Mouse (Mus musculus) neural tube, embryonic 13.5 days (tissue): ENCODE measurements around the gene Ttc7. TPM values are rescaled to one million over a fixed set of nuclear protein-coding genes. Genes with fewer than 3 reads are reported as not detected.
"Not testable (repeated sequence)": the region's sequence is repeated elsewhere in the genome, so short reads cannot be mapped to it uniquely, and the experiment has no call there.

Source experiments
- ATAC-seq: fragments of 200-750 bp; cut with Nextera tagmentation; 2 replicates; pipeline ENCODE4 v1.8.0; 2017; ENCODE audit warnings: low read depth, mild to moderate bottlenecking, moderate TSS enrichment, moderate library complexity
- H3K27ac ChIP-seq: fragments of 300-500 bp; sonication (generic); replicated peaks from 2 replicates; pipeline ENCODE4 v1.5.1; 2015; ENCODE audit warnings: moderate library complexity, mild to moderate bottlenecking, inconsistent platforms
- H3K27me3 ChIP-seq: fragments of 300-500 bp; sonication (generic); 2 replicates; pipeline ENCODE4 v1.6.1; 2015; ENCODE audit warnings: mild to moderate bottlenecking, inconsistent platforms
- H3K36me3 ChIP-seq: fragments of 300-500 bp; sonication (generic); 2 replicates; pipeline ENCODE4 v1.6.1; 2015; ENCODE audit warnings: mild to moderate bottlenecking, inconsistent platforms
- H3K4me1 ChIP-seq: fragments of 300-500 bp; sonication (generic); replicated peaks from 2 replicates; pipeline ENCODE4 v1.6.1; 2015; ENCODE audit warnings: inconsistent platforms
- H3K4me2 ChIP-seq: fragments of 300-500 bp; sonication (generic); 2 replicates; pipeline ENCODE4 v1.6.1; 2015; ENCODE audit warnings: inconsistent platforms, mild to moderate bottlenecking, moderate library complexity
- H3K4me3 ChIP-seq: fragments of 300-500 bp; sonication (generic); 2 replicates; pipeline ENCODE4 v1.5.1; 2015; ENCODE audit warnings: mild to moderate bottlenecking, inconsistent platforms
- H3K9ac ChIP-seq: fragments of 300-500 bp; sonication (generic); 2 replicates; pipeline ENCODE4 v1.6.1; 2015; ENCODE audit warnings: moderate library complexity, mild to moderate bottlenecking, inconsistent platforms
- H3K9me3 ChIP-seq: fragments of 300-500 bp; sonication (generic); 2 replicates; pipeline ENCODE4 v1.6.1; 2016; ENCODE audit warnings: inconsistent platforms
- WGBS: fragments of 180-500 bp; shearing (Covaris S2); methylation state at CpG from one replicate; pipeline ENCODE4 v1.1.7; 2015; 5-methylcytosine and 5-hydroxymethylcytosine counted together
- polyA plus RNA-seq: library from polyadenylated mRNA; unstranded; fragments of >200 nt; fragmentation: Nextera tagmentation; extraction: Ambion mirVana; gene quantifications from 2 replicates; pipeline ENCODE4 v1.2.1, GENCODE M21; 2015

Ttc7 gene
- polyA plus RNA-seq, 1 experiment from 2014 or later = 4.9 TPM

DNA sequence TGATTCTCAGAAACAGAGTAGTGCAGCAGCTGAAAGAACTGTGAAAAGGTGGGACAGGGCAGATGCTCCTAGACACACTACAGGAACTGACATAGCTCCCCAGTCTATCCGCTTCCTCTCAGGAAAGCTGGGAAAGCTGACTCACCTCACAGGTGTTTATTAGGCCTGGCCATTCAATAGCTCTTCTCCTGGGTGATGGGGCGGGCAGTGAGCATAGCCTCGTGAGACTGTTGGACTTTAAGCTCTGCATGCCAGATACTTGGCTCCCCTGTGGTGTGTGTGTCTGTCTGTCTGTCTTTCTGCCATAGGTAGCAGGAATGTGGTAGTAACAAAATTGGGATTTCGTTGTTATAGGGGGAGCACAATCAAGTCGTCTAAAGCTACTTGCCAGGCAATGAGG lies 6.7 kb downstream of the Ttc7 start:
- Histone ChIP-seq H3K9ac (no peak overlapping the region), H3K27me3 (peaks cover 24% of the 10 kb centered on the region), H3K27ac (no peak overlapping the region), H3K4me2 (no peak overlapping the region), H3K9me3 (no peaks in the 10 kb centered on the region), H3K36me3 (no peaks in the 10 kb centered on the region), H3K4me3 (no peak overlapping the region), H3K4me1 (peaks cover 10% of the 10 kb centered on the region)
- no peak for ATAC-seq
- WGBS = 71% methylated on average over 5 of the region's 5 CpGs

DNA sequence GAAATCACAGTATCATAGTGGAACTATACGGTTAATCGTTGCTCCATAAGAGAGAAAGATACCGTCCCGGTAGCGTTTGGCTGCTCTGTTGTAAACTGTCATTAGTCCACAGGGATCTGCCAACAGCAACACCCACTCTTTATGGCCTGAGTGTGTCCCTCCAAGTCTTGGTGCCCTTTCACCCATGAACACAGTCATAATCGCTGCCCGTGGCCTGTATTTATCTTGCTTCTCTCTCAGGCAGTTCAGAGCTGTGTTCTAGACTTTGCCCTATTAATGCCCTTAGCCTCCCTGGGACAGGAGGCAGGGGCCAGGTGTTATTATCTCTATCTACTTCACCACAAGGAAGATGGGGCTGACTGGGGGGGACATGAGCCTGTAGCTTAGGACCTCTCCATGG lies 8.4 kb downstream of the Ttc7 start:
- H3K4me2 ChIP-seq = no peak overlapping the region
- no peak for ATAC-seq
- H3K27me3 ChIP-seq = peaks cover 9% of the 10 kb centered on the region; the same call in 1 of the 2 replicates
- 87% methylated on average over 7 of the region's 7 CpGs for WGBS
- no peak overlapping the region for H3K4me3 ChIP-seq
- no peak overlapping the region for H3K9ac ChIP-seq
- no peaks in the 10 kb centered on the region for H3K36me3 ChIP-seq
- no peak overlapping the region for H3K27ac ChIP-seq
- H3K4me1 ChIP-seq = 0 out of 2 replicates have a peak, but pooled peaks cover 5% of the 10 kb centered on the region
- H3K9me3 ChIP-seq = no peaks in the 10 kb centered on the region

DNA sequence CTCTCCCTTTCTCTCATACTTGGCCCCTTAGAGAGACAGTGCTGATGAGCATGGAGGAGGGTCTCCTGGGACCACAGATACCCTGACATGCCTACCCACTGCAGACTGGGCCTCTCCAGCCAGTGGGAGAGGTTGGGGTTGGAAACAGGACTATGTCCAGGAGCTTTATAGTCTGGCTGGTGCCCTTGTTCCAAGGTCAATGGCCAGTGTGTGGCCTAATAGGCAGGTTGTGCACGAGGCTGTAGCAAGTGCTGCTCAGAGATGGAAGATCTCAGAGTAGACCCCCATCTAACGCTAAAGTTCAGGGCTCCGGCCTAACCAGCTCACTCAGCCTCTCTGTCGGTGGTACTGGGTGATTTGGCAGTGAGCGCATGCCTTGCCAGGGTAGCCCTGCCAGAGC lies 9.1 kb downstream of the Ttc7 start:
- Histone ChIP-seq H3K9me3 (no peaks in the 10 kb centered on the region), H3K27ac (no peak overlapping the region), H3K36me3 (no peaks in the 10 kb centered on the region), H3K4me2 (no peak overlapping the region), H3K9ac (no peak overlapping the region), H3K4me3 (no peak overlapping the region), H3K27me3 (peaks cover 7% of the 10 kb centered on the region; the same call in 1 of the 2 replicates), H3K4me1 (0 out of 2 replicates have a peak, but pooled peaks cover 5% of the 10 kb centered on the region)
- ATAC-seq = no peak
- WGBS = 84% methylated on average over 5 of the region's 5 CpGs

DNA sequence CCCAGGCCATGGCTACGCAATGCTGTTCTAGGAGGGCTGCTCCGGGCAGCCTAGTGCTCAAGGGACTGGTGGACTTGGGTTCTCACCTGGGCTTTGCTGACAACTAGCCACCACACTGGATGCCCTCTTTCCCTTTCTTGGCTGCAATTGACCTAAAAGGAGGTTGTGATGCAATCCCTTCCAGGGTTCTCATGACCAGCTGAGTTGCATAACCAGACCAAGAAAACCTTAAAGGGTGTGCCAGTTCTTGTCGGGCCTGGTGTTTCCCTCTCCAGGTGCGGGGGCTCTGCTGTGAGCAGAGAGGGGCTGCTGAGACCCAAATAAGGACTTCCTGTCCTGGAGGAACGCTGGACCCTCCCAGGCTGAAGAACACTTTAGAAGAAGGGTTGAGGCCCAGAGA lies 10.4 kb downstream of the Ttc7 start:
- H3K9ac ChIP-seq = no peak overlapping the region
- H3K4me3 ChIP-seq = no peak overlapping the region
- no peaks in the 10 kb centered on the region for H3K36me3 ChIP-seq
- no peak for ATAC-seq
- WGBS = 96% methylated on average over 5 of the region's 5 CpGs
- H3K27me3 ChIP-seq = no peaks in the 10 kb centered on the region
- H3K4me2 ChIP-seq = no peak overlapping the region
- H3K9me3 ChIP-seq = no peaks in the 10 kb centered on the region
- no peak overlapping the region for H3K27ac ChIP-seq
- 0 out of 2 replicates have a peak, but pooled peaks cover 2% of the 10 kb centered on the region for H3K4me1 ChIP-seq

DNA sequence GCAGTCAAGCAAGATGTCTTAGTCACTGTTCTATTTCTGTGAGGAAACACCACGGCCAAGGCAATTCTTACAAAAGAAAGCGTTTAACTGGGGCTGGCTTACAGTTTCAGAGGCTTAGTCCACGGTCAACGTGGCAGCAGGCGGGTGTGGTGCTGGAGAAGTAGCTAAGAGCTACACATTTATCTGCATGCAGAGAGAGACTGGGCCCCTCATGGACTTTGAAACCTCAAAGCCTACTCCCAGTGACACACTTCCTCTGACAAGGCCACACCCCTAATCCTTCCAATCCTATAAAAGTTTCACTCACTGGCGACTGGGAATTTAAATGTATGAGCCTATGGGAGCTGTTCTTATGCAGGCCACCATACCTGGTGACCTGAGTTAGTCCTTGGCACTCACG lies 13.1 kb downstream of the Ttc7 start:
- H3K27me3 ChIP-seq = no peaks in the 10 kb centered on the region
- H3K9me3 ChIP-seq = no peaks in the 10 kb centered on the region
- H3K9ac ChIP-seq = no peak overlapping the region
- H3K36me3 ChIP-seq = no peaks in the 10 kb centered on the region
- H3K4me3 ChIP-seq = no peak overlapping the region
- no peak overlapping the region for H3K27ac ChIP-seq
- no peak for ATAC-seq
- no peaks in the 10 kb centered on the region for H3K4me1 ChIP-seq
- no peak overlapping the region for H3K4me2 ChIP-seq
- WGBS = 88% methylated on average over 7 of the region's 7 CpGs

DNA sequence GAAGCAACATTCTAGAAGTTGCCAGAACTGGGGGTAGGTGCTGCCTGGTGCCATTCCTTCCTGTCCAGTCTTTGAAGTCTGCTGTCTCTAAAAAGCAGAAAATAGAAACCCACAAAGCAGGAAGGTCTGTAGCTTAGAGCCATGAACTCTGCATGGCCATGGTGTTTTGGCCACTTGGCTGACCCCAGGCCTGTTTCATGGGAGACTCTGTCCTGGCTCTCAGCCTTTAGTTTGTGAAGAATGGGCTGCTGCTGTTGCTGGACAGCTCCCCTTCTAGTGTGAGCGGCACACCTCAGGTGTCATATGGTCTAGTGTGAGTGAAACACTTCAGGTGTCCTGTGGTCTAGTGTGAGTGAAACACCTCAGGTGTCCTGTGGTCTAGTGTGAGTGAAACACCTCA lies 14.0 kb downstream of the Ttc7 start:
- not testable (repeated sequence) for H3K4me2 ChIP-seq, H3K27ac ChIP-seq, H3K9me3 ChIP-seq, H3K36me3 ChIP-seq, H3K4me1 ChIP-seq, H3K9ac ChIP-seq, H3K27me3 ChIP-seq, H3K4me3 ChIP-seq, ATAC-seq
- 97% methylated on average over 1 of the region's 1 CpGs for WGBS

DNA sequence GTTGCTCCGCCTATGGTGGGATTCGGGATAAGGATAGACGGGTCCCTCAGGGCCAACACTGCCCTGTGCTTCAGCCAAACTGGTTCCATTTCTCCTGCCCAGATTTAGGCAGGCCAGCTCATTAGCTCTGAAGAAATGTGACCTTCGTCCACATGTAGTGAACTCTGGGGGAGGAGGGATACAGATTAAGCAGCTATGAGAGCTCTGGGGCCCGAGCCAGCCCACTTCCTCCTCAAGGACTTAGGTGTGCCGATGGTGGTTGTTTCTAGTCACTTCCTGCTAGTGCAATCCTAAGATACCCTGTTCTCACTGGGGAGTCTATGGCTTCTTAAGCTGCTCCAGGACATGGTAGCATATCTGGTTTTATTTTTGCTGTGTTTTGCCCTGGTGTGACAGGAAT lies 16.3 kb downstream of the Ttc7 start:
- no peak overlapping the region for H3K4me3 ChIP-seq
- WGBS = 87% methylated on average over 6 of the region's 6 CpGs
- no peak overlapping the region for H3K9ac ChIP-seq
- no peak overlapping the region for H3K4me2 ChIP-seq
- ATAC-seq = no peak
- no peaks in the 10 kb centered on the region for H3K9me3 ChIP-seq
- no peaks in the 10 kb centered on the region for H3K36me3 ChIP-seq
- H3K4me1 ChIP-seq = no peaks in the 10 kb centered on the region
- no peak overlapping the region for H3K27ac ChIP-seq
- H3K27me3 ChIP-seq = no peaks in the 10 kb centered on the region

DNA sequence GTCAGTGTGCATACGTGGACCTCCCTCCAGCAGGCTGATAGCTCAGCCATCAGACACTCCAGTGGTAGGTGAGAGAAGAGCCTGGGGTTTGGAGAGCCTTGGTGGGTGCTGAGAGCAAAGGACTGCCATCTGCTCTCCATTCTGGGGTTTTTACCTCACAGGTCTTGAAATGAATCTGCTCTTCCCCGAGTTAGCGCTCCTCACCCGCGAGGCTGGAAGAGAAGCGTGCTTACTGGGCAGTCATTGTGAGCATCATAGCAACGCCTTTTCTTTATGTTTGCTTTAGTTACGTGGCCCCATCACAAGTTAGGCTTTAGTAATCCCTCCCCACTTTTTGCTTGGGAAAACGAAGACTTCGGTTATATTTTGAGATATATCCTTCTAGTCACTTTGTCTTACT lies 17.7 kb downstream of the Ttc7 start:
- no peaks in the 10 kb centered on the region for H3K9me3 ChIP-seq
- no peak for ATAC-seq
- H3K9ac ChIP-seq = no peak overlapping the region
- H3K4me2 ChIP-seq = no peak overlapping the region
- H3K27me3 ChIP-seq = no peaks in the 10 kb centered on the region
- no peak overlapping the region for H3K27ac ChIP-seq
- H3K36me3 ChIP-seq = no peaks in the 10 kb centered on the region
- 88% methylated on average over 10 of the region's 10 CpGs for WGBS
- H3K4me1 ChIP-seq = no peaks in the 10 kb centered on the region
- no peak overlapping the region for H3K4me3 ChIP-seq

DNA sequence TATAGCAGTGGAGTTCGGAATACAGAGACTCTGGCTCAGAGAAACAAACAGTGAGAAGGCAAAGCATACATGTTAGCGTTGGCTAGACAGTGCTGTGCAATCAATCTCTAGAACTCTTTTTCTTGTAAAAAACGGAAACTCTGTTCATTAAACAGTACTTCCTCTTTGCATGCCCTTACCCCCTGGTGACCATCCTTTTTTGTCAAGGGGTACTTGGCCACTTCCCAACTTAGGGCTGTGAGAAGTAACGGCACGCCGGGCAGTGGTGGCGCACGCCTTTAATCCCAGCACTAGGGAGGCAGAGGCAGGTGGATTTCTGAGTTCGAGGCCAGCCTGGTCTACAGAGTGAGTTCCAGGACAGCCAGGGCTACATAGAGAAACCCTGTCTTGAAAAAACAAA lies 18.9 kb downstream of the Ttc7 start:
- not testable (repeated sequence) for H3K4me3 ChIP-seq, H3K9ac ChIP-seq, H3K9me3 ChIP-seq, H3K4me2 ChIP-seq, H3K27ac ChIP-seq, H3K36me3 ChIP-seq, ATAC-seq, H3K27me3 ChIP-seq, H3K4me1 ChIP-seq
- 79% methylated on average over 9 of the region's 9 CpGs for WGBS

DNA sequence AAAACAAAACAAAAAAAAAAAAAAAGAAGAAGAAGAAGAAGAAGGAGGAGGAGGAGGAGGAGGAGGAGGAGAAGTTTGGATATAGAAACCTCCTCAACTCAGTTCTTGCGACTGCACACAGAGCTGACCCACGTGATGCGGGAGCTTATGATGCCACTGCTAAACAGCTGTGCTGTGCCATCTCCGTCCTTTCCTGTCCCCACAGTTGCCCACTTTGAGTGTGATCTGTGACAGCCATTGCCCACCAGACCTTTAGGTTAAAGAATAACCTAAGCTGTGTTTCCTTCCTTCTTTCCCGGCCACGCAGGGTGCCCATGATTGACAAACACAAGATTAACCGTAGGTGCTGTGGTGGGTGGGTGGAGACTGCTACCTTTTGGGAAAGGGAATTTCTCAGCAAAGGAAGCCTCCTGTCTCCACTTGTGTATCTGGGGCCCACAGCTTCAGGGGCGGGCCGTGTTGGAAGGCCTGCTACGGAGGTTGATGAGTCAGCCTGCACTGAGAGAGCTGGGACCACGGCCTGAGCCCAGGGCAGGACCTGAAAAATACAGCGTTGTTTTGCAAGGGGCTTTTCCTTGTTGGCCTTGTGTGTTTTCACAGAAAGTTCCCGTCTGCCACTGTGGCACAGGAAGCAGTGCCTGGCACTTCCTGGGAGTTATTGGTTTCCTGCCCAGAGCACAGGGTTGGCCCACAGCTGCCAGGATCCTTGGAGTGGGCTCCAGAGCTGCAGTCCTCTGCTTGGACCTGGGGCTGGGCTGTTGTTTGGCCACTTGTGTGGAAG lies 19.5 kb downstream of the Ttc7 start:
- Histone ChIP-seq H3K4me2 (no peak overlapping the region), H3K27me3 (no peaks in the 10 kb centered on the region), H3K9me3 (no peaks in the 10 kb centered on the region), H3K4me1 (no peaks in the 10 kb centered on the region), H3K27ac (no peak overlapping the region), H3K9ac (no peak overlapping the region), H3K36me3 (no peaks in the 10 kb centered on the region), H3K4me3 (no peak overlapping the region)
- 88% methylated on average over 13 of the region's 13 CpGs for WGBS
- no peak for ATAC-seq

DNA sequence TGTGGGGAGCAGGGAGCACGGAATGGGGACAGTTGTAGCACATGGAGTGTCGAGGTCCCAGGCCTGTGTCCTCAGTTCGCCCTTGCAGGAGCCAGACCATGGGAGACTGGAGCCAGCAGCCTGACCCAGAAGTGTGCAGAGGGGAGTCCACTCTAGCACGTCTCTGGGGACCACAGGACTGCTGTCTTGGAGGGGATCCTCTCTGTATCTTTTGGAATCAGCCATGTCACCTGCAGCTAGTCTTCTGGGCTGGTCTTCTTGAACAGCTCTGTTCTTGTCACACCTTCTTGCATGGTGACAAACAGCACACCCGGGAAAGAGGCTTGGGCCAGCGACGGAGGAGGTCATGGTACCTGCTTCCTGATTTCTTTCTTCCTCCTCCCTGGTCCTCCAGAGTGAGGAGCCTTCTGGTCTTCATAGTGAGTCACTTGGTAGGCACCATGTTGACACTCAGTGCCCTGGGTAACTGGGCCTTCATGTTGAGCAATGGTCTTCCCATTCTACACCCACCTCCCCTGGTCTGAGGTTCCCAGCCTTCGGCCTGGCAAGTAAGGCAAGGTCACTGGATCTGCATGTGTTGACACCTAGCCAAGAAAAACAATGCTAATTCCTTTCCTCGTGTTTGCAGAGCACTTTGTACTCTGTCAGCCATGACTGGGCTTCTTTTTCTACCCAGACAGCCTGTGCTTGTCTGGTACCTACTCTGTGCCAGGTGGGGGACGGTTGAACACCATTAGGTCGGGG lies 21.6 kb downstream of the Ttc7 start:
- no peaks in the 10 kb centered on the region for H3K36me3 ChIP-seq
- H3K27ac ChIP-seq = no peak overlapping the region
- no peaks in the 10 kb centered on the region for H3K27me3 ChIP-seq
- ATAC-seq = no peak
- H3K9me3 ChIP-seq = no peaks in the 10 kb centered on the region
- no peak overlapping the region for H3K4me2 ChIP-seq
- 86% methylated on average over 11 of the region's 11 CpGs for WGBS
- no peak overlapping the region for H3K9ac ChIP-seq
- no peaks in the 10 kb centered on the region for H3K4me1 ChIP-seq
- no peak overlapping the region for H3K4me3 ChIP-seq

DNA sequence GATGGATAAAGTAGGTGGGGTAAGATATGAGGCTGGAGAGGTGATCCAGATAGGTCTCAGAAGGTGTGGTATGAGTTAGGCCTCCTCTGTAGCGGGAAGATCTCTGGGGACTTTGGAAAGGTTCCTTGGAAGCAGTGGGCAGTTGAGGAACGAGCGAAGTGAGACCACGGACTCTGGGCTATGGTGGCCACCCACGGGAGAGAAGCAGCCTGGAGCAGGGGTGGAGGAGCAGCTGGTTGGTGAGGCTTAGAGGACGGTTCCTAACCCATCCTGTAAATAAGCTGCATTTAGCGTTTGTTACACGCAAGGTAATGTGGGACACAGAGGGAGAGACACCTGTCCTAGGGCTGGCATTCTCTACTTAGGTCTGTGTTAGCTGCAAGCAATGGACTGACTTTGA lies 22.4 kb downstream of the Ttc7 start:
- no peaks in the 10 kb centered on the region for H3K36me3 ChIP-seq
- no peaks in the 10 kb centered on the region for H3K4me1 ChIP-seq
- 92% methylated on average over 8 of the region's 8 CpGs for WGBS
- no peak for ATAC-seq
- no peak overlapping the region for H3K4me2 ChIP-seq
- no peaks in the 10 kb centered on the region for H3K27me3 ChIP-seq
- no peaks in the 10 kb centered on the region for H3K9me3 ChIP-seq
- no peak overlapping the region for H3K4me3 ChIP-seq
- no peak overlapping the region for H3K9ac ChIP-seq
- no peak overlapping the region for H3K27ac ChIP-seq
